Mouse (Mus musculus) G1E-ER4 (cell line): ENCODE results near the gene Heatr5a. TPM values are rescaled to one million over a fixed set of nuclear protein-coding genes. Genes with fewer than 3 reads are reported as not detected.
A peak's percentile ranks its signal among the peaks of the same experiment; 100 is the strongest.

ENCODE experiments used
- GATA1 ChIP-seq: IDR thresholded peaks from one replicate; pipeline ENCODE4 v1.8.0; 2012; ENCODE audit warnings: low read length, inconsistent platforms
- polyA plus RNA-seq: library from polyadenylated mRNA; stranded (reverse); fragments of >175 nt; gene quantifications from 2 replicates; pipeline ENCODE4 v1.2.3, GENCODE M21; 2012

Gene Heatr5a
- polyA plus RNA-seq, 1 experiment = 2.2 TPM

- TF ChIP-seq GATA1 = no peak
Measured at GRCm38 (mm10) chr12:51866226-51866910, 104.8 kb downstream of the Heatr5a start.

GRCm38 (mm10) chr12:51865790-51866179 lies 105.3 kb downstream of the Heatr5a start:
- TF ChIP-seq GATA1 = no peak

- no peak for TF ChIP-seq GATA1
Measured at GRCm38 (mm10) chr12:51865061-51865789, 105.9 kb downstream of the Heatr5a start.

GRCm38 (mm10) chr12:51863116-51864002 lies 107.8 kb downstream of the Heatr5a start:
- no peak for TF ChIP-seq GATA1

- no peak for TF ChIP-seq GATA1
Measured at GRCm38 (mm10) chr12:51858134-51859028, 112.7 kb downstream of the Heatr5a start.

GRCm38 (mm10) chr12:51856768-51857295 lies 114.3 kb downstream of the Heatr5a start:
- peak; percentile 94 for TF ChIP-seq GATA1

GRCm38 (mm10) chr12:51855872-51856271 lies 115.2 kb downstream of the Heatr5a start:
- TF ChIP-seq GATA1 = no peak

- no peak for TF ChIP-seq GATA1
Measured at GRCm38 (mm10) chr12:51855453-51855852, 115.7 kb downstream of the Heatr5a start.

- peak; percentile 62 for TF ChIP-seq GATA1
Measured at GRCm38 (mm10) chr12:51851617-51852016, 119.5 kb downstream of the Heatr5a start.

- TF ChIP-seq GATA1 = no peak
Measured at GRCm38 (mm10) chr12:51851155-51851554, 120.0 kb downstream of the Heatr5a start.

GRCm38 (mm10) chr12:51850339-51850738 lies 120.8 kb downstream of the Heatr5a start:
- no peak for TF ChIP-seq GATA1

GRCm38 (mm10) chr12:51849902-51850301 lies 121.2 kb downstream of the Heatr5a start:
- TF ChIP-seq GATA1 = peak; percentile 55

- TF ChIP-seq GATA1 = no peak
Measured at GRCm38 (mm10) chr12:51847953-51848680, 123.0 kb downstream of the Heatr5a start.

- no peak for TF ChIP-seq GATA1
Measured at GRCm38 (mm10) chr12:51845261-51845660, 125.9 kb downstream of the Heatr5a start.
